Mouse (Mus musculus): ENCODE data around the gene Gm42372.

The Gm42372 gene

DNA sequence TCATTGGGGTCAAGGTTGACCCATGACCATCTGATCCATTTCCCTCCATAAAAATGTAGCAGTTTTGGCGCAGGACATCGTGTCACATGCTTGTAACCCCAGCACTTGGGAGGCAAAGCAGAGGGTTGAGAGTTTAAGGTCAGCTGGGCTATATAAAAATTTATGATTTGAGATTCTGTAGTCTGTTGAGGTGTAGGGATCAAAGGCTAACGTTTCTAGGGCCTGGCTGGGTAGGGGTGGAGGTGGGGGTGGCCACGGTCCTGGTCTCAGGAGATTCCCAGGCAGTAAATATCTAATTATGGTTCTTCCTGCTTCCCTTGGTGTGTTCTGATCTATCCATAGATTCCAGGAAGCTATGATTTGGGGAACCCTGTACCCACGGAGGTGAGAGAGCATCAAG lies 21.2 kb upstream of the Gm42372 start:
- no peak for DNase-seq (ENCODE audit: low spot score)

DNA sequence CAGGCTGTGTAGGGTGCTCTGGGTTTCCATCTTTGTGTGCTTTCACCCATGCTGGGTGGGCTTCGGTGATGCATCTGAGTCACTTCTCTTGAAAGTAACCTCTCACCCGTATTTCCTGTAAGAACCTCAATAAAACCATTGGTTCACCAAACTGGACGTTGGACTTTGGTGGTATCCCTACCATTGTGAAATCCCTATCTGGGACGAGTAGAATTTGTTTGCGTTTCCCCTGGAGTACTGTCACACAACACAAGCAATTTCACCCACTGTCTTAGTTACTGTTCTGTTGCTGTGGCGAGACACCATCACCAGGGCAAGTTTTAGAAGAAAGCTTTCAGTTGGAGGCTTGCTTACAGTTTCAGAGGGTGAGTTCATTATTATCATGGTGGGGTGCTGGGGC lies 14.5 kb upstream of the Gm42372 start:
- DNase-seq (ENCODE audit: low spot score), result no peak

GRCm38 (mm10) chr7:16971160-16971559 lies 11.7 kb upstream of the Gm42372 start:
- DNase-seq (ENCODE audit: low spot score), result no peak

- DNase-seq (ENCODE audit: low spot score), result no peak
These were observed 8.9 kb upstream of the Gm42372 start for GRCm38 (mm10) chr7:16974018-16974417.

DNA sequence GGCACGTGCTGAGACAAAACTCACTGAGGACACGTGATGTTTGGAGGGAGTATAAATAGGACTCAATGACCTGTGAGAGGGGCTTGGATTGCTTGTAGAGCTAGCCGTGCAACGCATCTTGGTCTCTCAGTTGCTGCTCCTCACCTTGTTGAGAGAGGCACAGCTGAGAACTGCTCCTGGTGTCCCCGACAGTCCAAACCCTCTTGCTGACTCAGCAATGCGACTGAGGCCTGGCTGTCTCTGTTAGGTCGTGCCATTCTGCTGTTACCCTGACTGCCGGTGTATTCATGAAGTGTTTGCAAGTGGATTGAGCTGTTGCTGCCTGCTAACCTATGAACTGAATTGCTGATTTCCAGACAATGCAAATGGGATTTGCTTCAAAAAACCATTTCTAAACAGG lies 6.6 kb upstream of the Gm42372 start:
- DNase-seq (ENCODE audit: low spot score), result no peak

- no peak for DNase-seq (ENCODE audit: low spot score)
These were observed 4.7 kb upstream of the Gm42372 start for GRCm38 (mm10) chr7:16978173-16978572.

GRCm38 (mm10) chr7:16978593-16978992 lies 4.3 kb upstream of the Gm42372 start:
- no peak for DNase-seq (ENCODE audit: low spot score)

- DNase-seq (ENCODE audit: low spot score), result peak; percentile 20
These were observed 2.5 kb upstream of the Gm42372 start for GRCm38 (mm10) chr7:16980348-16980747.

GRCm38 (mm10) chr7:16987541-16988149 lies 4.8 kb downstream of the Gm42372 start:
- DNase-seq (ENCODE audit: low spot score), result no peak

- DNase-seq (ENCODE audit: low spot score), result peak; percentile 67
These were observed 5.5 kb downstream of the Gm42372 start for GRCm38 (mm10) chr7:16988405-16988804.

- DNase-seq (ENCODE audit: low spot score), result peak; percentile 20
These were observed 7.3 kb downstream of the Gm42372 start for GRCm38 (mm10) chr7:16990006-16990744.

DNA sequence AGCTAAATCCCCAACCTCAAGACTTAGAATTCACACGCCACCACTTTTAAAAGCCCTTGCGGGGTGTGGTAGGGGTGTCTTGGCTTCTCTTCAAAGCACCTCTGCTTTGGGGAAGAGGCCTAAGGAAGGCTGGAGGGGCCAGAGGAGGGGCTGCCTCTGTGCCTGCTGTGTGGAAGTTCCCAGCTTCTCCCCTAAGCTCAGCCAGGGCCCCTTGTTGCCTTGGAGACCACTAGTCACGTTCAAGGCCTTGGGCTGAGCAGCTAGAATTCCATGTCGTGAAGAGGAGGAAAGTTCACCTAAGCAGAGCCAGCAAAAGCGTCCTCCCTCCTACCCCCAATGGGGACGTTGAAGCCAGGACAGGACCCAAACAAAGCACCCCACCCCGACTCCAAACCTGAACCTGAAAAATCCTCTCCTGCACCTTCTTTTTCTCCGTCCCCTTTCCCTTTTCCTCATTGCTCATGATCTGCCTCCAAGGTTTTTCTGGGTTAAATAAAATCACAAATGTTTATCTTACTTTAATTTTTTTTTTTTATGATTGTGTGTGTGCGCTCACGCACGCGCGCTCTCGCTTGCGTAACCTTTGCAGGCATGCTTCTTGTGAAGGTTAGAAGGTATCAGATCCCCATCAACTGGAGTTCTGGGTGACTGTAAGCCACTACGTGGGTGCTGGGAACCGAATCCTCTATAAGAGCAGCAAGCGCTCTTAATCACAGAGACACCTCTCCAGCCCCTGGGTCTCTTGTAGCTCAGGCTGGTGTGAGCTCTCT lies 9.0 kb downstream of the Gm42372 start:
- DNase-seq (ENCODE audit: low spot score), result peak; percentile 68

DNA sequence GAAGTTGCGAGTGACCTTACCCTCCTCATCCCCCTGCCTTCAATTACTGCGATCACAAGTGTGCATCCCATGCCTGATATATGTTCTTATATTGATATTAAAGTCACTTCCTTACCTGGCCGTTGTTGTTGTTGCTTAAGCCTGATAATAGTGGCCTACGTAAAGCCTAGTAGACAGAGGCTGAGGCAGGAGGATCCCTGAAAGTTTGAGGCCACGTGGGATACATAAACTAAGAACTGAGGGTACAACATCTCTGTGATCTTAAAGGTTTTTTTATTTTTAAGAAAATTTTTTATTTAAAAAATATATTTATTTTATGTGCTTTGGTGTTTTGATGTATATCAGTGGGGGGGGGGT lies 9.5 kb downstream of the Gm42372 start, which contains the start of gene Ccdc8:
TSS of gene Ccdc8 (plus strand) at position 258 of the 357 bp plus-strand sequence.
- no peak for DNase-seq (ENCODE audit: low spot score)

DNA sequence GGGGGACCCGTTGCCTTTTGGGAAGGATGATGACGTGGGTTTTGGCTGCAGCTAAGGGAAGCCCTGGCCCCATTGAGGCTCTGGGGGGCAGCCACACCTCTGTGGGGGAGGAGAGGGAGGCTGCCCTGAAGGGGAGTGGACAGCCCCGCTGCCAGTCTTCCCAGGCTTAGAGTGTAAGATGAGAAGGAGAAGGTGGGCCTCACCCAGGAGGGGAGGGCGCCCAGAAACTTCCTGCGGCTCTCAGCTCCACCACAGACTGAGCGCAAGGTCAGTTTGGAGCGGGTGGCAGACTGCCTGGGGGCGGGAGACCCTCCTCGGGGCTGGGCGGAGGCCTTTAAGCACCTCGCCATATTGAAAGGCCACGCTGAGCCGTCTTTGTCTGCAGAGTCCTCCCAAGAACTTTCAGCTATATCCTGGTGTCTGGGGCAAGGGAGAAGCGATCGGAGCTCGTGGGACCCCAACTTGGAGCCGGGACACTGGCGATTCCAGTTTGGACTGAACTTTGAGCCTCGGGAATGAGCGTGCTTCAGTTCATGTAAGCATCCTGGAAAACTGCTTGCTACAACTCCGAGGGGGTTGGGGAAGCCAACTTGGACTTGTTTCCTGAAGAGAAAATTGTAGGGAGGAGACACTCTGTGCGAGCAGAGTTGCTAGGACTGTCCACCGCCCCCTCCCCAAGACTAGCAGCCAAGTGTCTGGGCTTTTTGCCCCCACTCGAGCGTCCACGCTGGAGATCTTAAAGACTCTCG lies 10.9 kb downstream of the Gm42372 start:
- DNase-seq (ENCODE audit: low spot score), result peak; percentile 91

DNA sequence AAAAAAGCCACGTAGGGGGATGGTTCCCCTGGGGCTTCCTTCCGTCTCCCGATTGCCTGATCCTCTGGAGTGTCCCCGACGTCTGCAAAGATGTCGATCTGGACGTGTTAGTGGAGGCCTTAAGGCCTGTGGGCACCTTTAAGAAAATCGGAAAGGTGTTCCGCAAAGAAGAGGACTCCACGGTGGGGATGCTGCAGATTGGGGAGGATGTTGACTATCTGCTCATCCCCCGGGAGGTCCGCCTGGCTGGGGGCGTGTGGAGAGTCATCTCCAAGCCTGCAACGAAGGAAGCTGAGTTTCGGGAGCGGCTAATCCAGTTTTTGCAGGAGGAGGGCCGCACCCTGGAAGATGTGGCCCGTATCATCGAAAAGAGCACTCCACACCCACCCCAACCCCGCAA lies 11.5 kb downstream of the Gm42372 start:
- DNase-seq (ENCODE audit: low spot score), result no peak

GRCm38 (mm10) chr7:16995345-16995744 lies 12.5 kb downstream of the Gm42372 start:
- no peak for DNase-seq (ENCODE audit: low spot score)

- DNase-seq (ENCODE audit: low spot score), result no peak
These were observed 16.3 kb downstream of the Gm42372 start for GRCm38 (mm10) chr7:16999233-16999632.

GRCm38 (mm10) chr7:16999650-17000049 lies 16.8 kb downstream of the Gm42372 start:
- DNase-seq (ENCODE audit: low spot score), result peak; percentile 83

GRCm38 (mm10) chr7:17002375-17003195 lies 19.7 kb downstream of the Gm42372 start:
- DNase-seq (ENCODE audit: low spot score), result peak; percentile 72

GRCm38 (mm10) chr7:17003230-17003960 lies 20.5 kb downstream of the Gm42372 start:
- DNase-seq (ENCODE audit: low spot score), result no peak

DNA sequence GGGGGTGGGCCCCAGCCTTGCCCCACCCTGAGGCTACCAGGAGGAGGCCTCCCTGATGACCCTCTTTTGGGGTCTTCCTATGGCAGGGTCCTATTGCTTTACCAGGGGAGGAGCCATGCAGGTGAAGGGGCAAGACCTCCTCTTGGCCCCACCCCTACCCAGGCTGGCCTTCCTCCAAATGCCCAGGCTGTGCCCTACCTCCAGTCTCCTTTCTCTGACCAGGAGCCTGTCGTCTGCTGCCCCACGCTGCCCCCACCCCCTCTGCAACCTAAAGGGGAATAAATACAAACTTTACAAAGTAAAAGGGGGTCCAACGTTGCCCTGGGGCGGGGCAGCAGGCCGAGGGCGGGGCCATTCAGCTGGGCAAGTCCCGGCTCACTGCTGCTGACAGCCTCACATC lies 21.8 kb downstream of the Gm42372 start:
- no peak for DNase-seq (ENCODE audit: low spot score)

Data from ovary, postnatal 36 days (tissue).